Mouse (Mus musculus): ENCODE results near the gene Dpp8. TPM values are rescaled to one million over a fixed set of nuclear protein-coding genes. Genes with fewer than 3 reads are reported as not detected.
"Not testable (repeated sequence)": the region's sequence is repeated elsewhere in the genome, so short reads cannot be mapped to it uniquely, and the experiment has no call there.

Dpp8 gene
- total RNA-seq (2017) = 103 and 113 TPM in 2 replicates

GRCm38 (mm10) chr9:65032269-65033108, at the start of gene Dpp8:
Gene Dpp8 (plus strand): TSS chr9:65032414.
- ATAC-seq (replicated peaks in 1 of 2; ENCODE audit: insufficient read depth in 1 of 2, low FRiP score in 2 of 2, low TSS enrichment in 1 of 2, low read depth in 1 of 2, poor library complexity in 2 of 2, severe bottlenecking in 2 of 2) = peak; percentile 97 to 98

GRCm38 (mm10) chr9:64985037-64985794, 47.0 kb upstream of the Dpp8 start:
- ATAC-seq (replicated peaks in 1 of 2; ENCODE audit: insufficient read depth in 1 of 2, low FRiP score in 2 of 2, low TSS enrichment in 1 of 2, low read depth in 1 of 2, poor library complexity in 2 of 2, severe bottlenecking in 2 of 2) = no peak

DNA sequence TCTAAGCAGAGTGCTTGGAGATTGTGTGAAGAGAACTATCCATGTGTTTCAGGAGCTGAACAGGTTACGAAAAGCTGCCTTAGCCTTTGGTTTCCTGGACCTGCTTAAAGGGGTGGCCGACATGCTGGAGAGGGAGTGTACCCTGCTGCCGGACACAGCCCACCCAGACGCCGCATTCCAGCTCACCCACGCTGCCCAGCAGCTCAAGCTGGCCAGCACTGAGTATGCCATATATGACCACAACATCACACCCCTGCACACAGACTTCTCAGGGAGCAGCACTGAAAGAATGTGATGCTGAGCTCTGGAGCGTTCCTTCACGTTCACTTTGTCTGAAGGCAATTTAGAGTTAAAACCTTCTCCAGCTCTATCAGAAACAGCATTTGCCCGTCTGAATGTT, 46.4 kb upstream of the Dpp8 start:
- no peak for ATAC-seq (replicated peaks in 1 of 2; ENCODE audit: insufficient read depth in 1 of 2, low FRiP score in 2 of 2, low TSS enrichment in 1 of 2, low read depth in 1 of 2, poor library complexity in 2 of 2, severe bottlenecking in 2 of 2)

DNA sequence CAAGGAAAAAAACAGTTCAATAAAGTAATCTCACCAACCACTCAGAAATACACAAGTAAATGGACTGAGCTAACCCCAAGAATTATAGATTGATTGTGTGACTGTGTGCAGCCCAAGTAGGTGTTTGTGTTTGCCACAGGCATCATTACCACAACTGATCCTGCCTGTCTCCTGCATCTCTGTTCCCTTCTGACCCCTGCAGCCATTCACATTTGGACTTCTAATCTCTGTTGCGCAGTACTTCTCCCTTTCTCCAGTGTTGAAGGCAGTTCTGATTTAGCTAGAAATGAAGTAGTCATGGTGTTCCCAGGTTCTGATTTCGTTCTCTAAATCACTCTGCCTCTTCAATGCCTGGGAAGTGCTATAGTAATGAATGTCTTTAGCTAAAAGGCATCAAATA, 44.6 kb upstream of the Dpp8 start:
- no peak for ATAC-seq (replicated peaks in 1 of 2; ENCODE audit: insufficient read depth in 1 of 2, low FRiP score in 2 of 2, low TSS enrichment in 1 of 2, low read depth in 1 of 2, poor library complexity in 2 of 2, severe bottlenecking in 2 of 2)

- no peak for ATAC-seq (replicated peaks in 1 of 2; ENCODE audit: insufficient read depth in 1 of 2, low FRiP score in 2 of 2, low TSS enrichment in 1 of 2, low read depth in 1 of 2, poor library complexity in 2 of 2, severe bottlenecking in 2 of 2)
Observed at GRCm38 (mm10) chr9:64988443-64988842, 43.8 kb upstream of the Dpp8 start.

DNA sequence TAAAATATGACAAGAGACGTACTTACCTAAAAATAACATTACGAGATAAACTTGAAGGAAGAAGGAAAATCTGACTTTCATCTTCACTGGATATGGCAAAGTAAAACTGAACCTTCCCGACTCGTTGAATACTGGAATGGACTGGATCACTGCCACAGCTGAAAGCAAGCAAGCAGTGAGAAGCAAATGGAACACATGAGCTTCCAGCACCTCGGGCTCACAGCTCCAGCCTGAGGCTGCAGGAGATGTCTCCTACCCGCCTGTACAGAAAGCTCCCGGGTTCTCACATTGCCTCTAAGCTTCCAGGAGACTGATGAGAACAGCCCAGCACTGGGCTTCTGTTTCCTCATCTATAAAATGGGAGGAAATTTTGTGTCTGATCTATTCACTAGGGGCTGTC, 41.9 kb upstream of the Dpp8 start:
- no peak for ATAC-seq (replicated peaks in 1 of 2; ENCODE audit: insufficient read depth in 1 of 2, low FRiP score in 2 of 2, low TSS enrichment in 1 of 2, low read depth in 1 of 2, poor library complexity in 2 of 2, severe bottlenecking in 2 of 2)

DNA sequence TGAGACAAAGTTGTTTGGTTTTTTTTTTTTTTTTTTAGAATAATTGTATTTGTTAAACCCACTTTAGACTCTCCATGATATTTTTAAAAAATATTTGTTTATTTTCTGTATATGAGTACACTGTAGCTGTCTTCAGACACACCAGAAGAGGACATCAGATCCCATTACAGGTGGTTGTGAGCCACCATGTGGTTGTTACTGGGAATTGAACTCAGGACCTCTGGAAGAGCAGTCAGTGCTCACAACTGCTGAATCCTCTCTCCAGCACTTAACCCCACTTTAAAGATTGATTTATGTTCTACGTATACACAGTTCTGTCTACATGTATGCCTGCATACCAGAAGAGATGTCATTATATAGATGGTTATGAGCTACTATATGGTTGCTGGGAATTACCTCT, 36.8 kb upstream of the Dpp8 start:
- ATAC-seq (replicated peaks in 1 of 2; ENCODE audit: insufficient read depth in 1 of 2, low FRiP score in 2 of 2, low TSS enrichment in 1 of 2, low read depth in 1 of 2, poor library complexity in 2 of 2, severe bottlenecking in 2 of 2) = not testable (repeated sequence)

GRCm38 (mm10) chr9:65001481-65001880, 30.7 kb upstream of the Dpp8 start:
- no peak; a peak in 1 of 4 replicates for ATAC-seq (replicated peaks in 1 of 2; ENCODE audit: insufficient read depth in 1 of 2, low FRiP score in 2 of 2, low TSS enrichment in 1 of 2, low read depth in 1 of 2, poor library complexity in 2 of 2, severe bottlenecking in 2 of 2)

- ATAC-seq (replicated peaks in 1 of 2; ENCODE audit: insufficient read depth in 1 of 2, low FRiP score in 2 of 2, low TSS enrichment in 1 of 2, low read depth in 1 of 2, poor library complexity in 2 of 2, severe bottlenecking in 2 of 2) = no peak
Observed at GRCm38 (mm10) chr9:65005737-65006136, 26.5 kb upstream of the Dpp8 start.

GRCm38 (mm10) chr9:65010632-65011031, 21.6 kb upstream of the Dpp8 start:
- ATAC-seq (replicated peaks in 1 of 2; ENCODE audit: insufficient read depth in 1 of 2, low FRiP score in 2 of 2, low TSS enrichment in 1 of 2, low read depth in 1 of 2, poor library complexity in 2 of 2, severe bottlenecking in 2 of 2) = no peak

DNA sequence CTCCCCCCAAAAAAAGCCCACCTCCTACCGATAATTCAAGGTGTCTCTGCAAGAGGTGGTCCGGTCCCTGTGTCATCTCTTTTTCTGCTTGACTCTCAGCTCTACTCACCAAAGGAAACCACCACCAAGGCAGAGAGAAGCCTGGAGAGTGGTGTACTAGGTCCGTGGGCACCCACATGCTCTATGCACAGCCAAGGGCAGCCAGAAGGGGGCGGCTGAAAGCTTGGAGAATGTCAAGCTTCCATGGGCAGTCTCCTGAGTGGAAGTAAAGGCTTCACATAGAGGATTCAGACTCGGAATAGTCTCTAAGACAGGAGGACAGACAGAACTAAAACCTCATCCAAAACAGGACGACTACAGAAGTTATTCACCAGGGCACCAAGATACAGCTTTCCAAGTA, 20.9 kb upstream of the Dpp8 start:
- ATAC-seq (replicated peaks in 1 of 2; ENCODE audit: insufficient read depth in 1 of 2, low FRiP score in 2 of 2, low TSS enrichment in 1 of 2, low read depth in 1 of 2, poor library complexity in 2 of 2, severe bottlenecking in 2 of 2) = peak in 1 of 2 experiments; percentile 49; a peak in 1 of 4 replicates

DNA sequence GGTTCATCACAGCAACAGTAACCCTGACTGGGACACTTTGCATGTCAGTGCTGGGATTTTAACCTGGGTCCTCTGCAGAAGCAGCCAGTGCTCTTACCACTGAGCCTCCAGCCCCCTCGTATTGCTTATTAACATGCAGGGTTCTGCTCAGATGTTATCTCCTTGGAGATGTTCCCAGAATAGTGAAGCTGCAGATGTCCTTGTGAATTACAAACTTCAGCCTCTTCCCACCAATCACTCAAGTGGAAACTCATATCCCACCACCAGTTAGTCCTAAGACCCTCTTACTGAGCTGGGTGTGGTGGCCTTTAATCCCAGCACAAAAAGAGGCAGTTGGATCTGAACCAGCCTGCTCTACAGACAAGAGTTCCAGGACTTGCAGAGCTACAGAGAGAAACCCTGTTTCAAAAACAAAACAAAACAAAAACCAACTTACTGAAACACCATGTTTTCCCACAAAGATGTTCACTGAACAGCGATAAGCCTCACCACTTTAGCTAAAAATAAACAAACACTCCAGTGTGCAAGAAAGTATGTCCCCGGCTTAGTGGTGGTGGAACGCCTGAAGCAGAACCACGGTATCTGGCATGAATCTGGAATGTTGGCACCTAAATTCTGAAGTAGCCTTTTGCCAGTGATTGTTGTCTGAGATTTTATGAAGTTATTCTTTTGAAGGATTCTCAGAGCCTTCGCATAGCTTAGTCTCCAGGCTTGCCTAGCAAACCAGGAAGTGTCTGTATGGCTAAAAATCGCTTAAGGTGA, 16.6 kb upstream of the Dpp8 start:
- ATAC-seq (replicated peaks in 1 of 2; ENCODE audit: insufficient read depth in 1 of 2, low FRiP score in 2 of 2, low TSS enrichment in 1 of 2, low read depth in 1 of 2, poor library complexity in 2 of 2, severe bottlenecking in 2 of 2) = no peak

- ATAC-seq (replicated peaks in 1 of 2; ENCODE audit: insufficient read depth in 1 of 2, low FRiP score in 2 of 2, low TSS enrichment in 1 of 2, low read depth in 1 of 2, poor library complexity in 2 of 2, severe bottlenecking in 2 of 2) = no peak
Observed at GRCm38 (mm10) chr9:65016241-65016977, 15.8 kb upstream of the Dpp8 start.

DNA sequence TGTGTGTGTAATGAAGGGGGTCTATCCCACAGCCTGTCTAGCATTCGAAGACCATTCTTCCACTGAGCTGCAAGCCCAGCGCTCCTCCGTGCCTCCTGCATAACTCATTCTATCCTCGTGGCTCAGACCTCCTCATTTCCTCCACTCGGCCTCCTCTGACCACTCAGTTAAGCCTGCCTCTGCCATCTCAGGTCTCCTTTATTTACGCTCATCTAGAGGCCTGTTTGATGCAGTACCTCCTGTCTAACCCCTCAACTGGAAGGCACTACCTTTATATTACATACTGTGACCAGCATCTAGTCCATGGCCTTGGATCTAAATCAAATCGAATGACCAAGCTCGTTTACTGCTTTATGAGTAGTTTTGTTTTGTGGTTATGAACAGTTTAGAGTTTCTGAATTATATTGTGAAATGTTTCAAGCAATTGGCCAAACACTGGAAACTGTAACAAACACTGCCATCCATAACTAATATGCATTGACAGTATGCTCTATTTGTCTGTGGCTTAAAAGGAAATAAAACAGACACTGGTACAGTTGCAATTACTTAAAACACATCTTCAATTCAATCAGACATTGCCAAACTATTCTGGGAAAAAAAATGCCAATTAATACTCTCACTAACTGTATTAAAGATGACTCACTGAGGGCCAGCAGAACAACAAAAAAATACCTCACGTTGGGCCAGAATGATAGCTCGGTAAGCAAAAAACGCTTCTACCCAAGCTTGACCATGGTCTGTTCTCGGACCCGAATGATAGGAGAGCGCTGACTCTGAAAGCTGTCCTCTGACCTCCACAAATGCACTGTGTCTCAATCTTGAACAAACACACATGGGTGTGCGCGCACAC, 15.0 kb upstream of the Dpp8 start:
- ATAC-seq (replicated peaks in 1 of 2; ENCODE audit: insufficient read depth in 1 of 2, low FRiP score in 2 of 2, low TSS enrichment in 1 of 2, low read depth in 1 of 2, poor library complexity in 2 of 2, severe bottlenecking in 2 of 2) = no peak

DNA sequence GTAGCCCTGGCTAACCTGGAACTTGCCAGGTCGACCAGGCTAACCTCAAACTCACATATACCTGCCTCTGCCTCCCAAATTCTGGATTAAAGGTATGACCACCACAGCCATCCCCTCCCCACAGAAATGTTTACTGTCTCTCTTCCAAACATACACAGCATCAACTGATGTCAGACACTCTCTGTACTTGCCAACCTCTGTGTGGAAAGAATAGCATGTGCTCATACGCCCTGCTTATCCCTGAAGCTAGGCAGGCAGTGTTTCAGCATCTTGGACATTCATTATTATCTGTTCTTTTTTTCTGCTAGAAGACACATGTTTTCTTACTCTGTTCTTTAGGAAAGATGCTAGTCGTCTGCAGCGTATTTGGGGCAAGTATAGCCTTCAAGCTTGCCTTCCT, 14.3 kb upstream of the Dpp8 start:
- no peak for ATAC-seq (replicated peaks in 1 of 2; ENCODE audit: insufficient read depth in 1 of 2, low FRiP score in 2 of 2, low TSS enrichment in 1 of 2, low read depth in 1 of 2, poor library complexity in 2 of 2, severe bottlenecking in 2 of 2)

DNA sequence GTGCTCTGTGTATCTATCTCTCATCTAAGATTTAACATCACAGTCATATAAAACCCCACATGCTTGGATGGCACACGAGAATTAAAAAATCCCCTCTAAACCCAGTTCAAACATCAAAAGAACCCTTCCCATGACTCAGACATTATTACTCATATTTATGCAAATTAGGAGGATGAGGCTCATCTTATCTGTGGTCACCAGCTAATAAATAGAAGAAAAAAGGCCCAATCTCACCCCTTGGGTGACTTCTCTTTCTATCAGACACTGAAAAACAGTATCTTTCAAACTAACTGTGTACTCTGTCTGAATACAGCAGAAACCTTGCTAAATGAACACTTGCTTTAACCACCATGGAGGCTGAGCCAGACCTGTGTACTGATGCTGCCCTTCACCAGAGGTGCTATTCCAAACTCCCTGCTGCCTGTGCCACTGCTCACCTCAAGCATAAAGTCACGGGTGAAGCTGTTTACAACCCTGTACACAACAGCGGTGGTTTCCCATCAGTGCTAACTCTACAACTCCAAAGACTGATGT, 13.6 kb upstream of the Dpp8 start:
- no peak for ATAC-seq (replicated peaks in 1 of 2; ENCODE audit: insufficient read depth in 1 of 2, low FRiP score in 2 of 2, low TSS enrichment in 1 of 2, low read depth in 1 of 2, poor library complexity in 2 of 2, severe bottlenecking in 2 of 2)

Data from hematopoietic stem cell, adult 5-6 weeks (primary cell).